Mouse (Mus musculus) small intestine, adult 2 months (tissue): ENCODE data around the gene Rps6ka3. TPM values are rescaled to one million over a fixed set of nuclear protein-coding genes. Genes with fewer than 3 reads are reported as not detected.

Experiments used
- H3K27ac ChIP-seq: fragments of 200-500 bp; 2 replicates; pipeline ENCODE4 v1.5.1; 2012; ENCODE audit warnings: low read depth, low read length, control low read depth, inconsistent platforms; ENCODE audit not compliant: insufficient read depth
- H3K27me3 ChIP-seq: fragments of 200-500 bp; 2 replicates; pipeline ENCODE4 v1.6.1; 2012; ENCODE audit warnings: mild to moderate bottlenecking, moderate library complexity, low read length, inconsistent platforms; ENCODE audit not compliant: control insufficient read depth, insufficient read depth
- H3K36me3 ChIP-seq: fragments of 200-500 bp; 2 replicates; pipeline ENCODE4 v1.6.1; 2012; ENCODE audit warnings: mild to moderate bottlenecking, low read length, control low read depth, inconsistent platforms; ENCODE audit not compliant: control insufficient read depth, insufficient read depth
- H3K4me1 ChIP-seq: fragments of 200-500 bp; 2 replicates; pipeline ENCODE4 v1.6.1; 2012; ENCODE audit warnings: low read length, inconsistent platforms, mixed read lengths; ENCODE audit not compliant: control insufficient read depth, insufficient read depth, insufficient read length
- H3K4me3 ChIP-seq: fragments of 200-500 bp; 2 replicates; pipeline ENCODE4 v1.5.1; 2012; ENCODE audit warnings: low read depth, mild to moderate bottlenecking, control low read depth, inconsistent platforms, low read length, moderate library complexity
- CTCF ChIP-seq: fragments of 200-500 bp; IDR thresholded peaks from 2 replicates; pipeline ENCODE4 v1.5.1; 2012; ENCODE audit warnings: low read depth, mild to moderate bottlenecking, control low read depth, inconsistent platforms, low read length, moderate library complexity, mixed read lengths; ENCODE audit not compliant: insufficient replicate concordance, insufficient read length; ENCODE audit errors: extremely low read depth
- POLR2A ChIP-seq: fragments of 200-500 bp; IDR thresholded peaks from 2 replicates; pipeline ENCODE4 v1.6.1; 2012; ENCODE audit warnings: low read depth, mild to moderate bottlenecking, control low read depth, inconsistent platforms, low read length, moderate library complexity
- WGBS: fragments of 180-500 bp; shearing (Covaris S2); methylation state at CpG from one replicate; pipeline ENCODE4 v1.1.7; 2018; 5-methylcytosine and 5-hydroxymethylcytosine counted together
- polyA plus RNA-seq: library from polyadenylated mRNA; depleted of rRNA; stranded (reverse); fragments of >200 nt; gene quantifications from 2 replicates; pipeline ENCODE4 v1.2.3, GENCODE M21; 2012; rRNA removed

Rps6ka3 gene
- polyA plus RNA-seq, 1 experiment = 7.8 TPM

- Histone ChIP-seq H3K36me3 (0 out of 2 replicates have a peak, but pooled peaks cover 4% of the 10 kb centered on the region), H3K27me3 (no peaks in the 10 kb centered on the region), H3K4me3 (no peak overlapping the region), H3K4me1 (no peaks in the 10 kb centered on the region), H3K27ac (no peak overlapping the region)
- WGBS = 72% methylated on average over 3 of the region's 3 CpGs
- no peak for TF ChIP-seq CTCF
- no peak for TF ChIP-seq POLR2A
Measured at GRCm38 (mm10) chrX:159391239-159391638, 181.1 kb downstream of the Rps6ka3 start.

- Histone ChIP-seq H3K27me3 (no peaks in the 10 kb centered on the region; the same call in 1 of the 2 replicates), H3K36me3 (no peaks in the 10 kb centered on the region), H3K4me3 (no peak overlapping the region), H3K4me1 (no peaks in the 10 kb centered on the region), H3K27ac (no peak overlapping the region)
- WGBS = 18% methylated on average over 4 of the region's 4 CpGs
- TF ChIP-seq CTCF = peak; percentile 31; the same call in 1 of the 2 replicates
- no peak for TF ChIP-seq POLR2A
Measured at GRCm38 (mm10) chrX:159409253-159409652, 199.1 kb downstream of the Rps6ka3 start.

- peaks cover 8% of the 10 kb centered on the region for H3K27me3 ChIP-seq
- peak within 1 kb of the TSS; percentile 59 for H3K4me3 ChIP-seq
- no peaks in the 10 kb centered on the region for H3K36me3 ChIP-seq
- TF ChIP-seq CTCF (no peak), POLR2A (no peak)
- H3K27ac ChIP-seq = no peak within 1 kb of the TSS
- peaks cover 6% of the 10 kb centered on the region; the same call in 1 of the 2 replicates for H3K4me1 ChIP-seq
- 34% methylated on average over 82 of the region's 83 CpGs for WGBS
Measured at GRCm38 (mm10) chrX:159414130-159414828, 204.2 kb downstream of the Rps6ka3 start, which contains the start of gene Map7d2. Gene Map7d2, plus strand, starts transcription at chrX:159414572.

GRCm38 (mm10) chrX:159414829-159415673 is 204.9 kb downstream of the Rps6ka3 start:
- H3K4me3 ChIP-seq = peak overlapping the region; percentile 59
- H3K36me3 ChIP-seq = no peaks in the 10 kb centered on the region
- no peak overlapping the region for H3K27ac ChIP-seq
- TF ChIP-seq CTCF = no peak
- TF ChIP-seq POLR2A = no peak
- WGBS = 15% methylated on average over 59 of the region's 65 CpGs
- peaks cover 8% of the 10 kb centered on the region for H3K27me3 ChIP-seq
- H3K4me1 ChIP-seq = peaks cover 6% of the 10 kb centered on the region; the same call in 1 of the 2 replicates

Other genes with a start within 250 kb of the Rps6ka3 start
- gene Eif1ax, start 161.9 kb downstream of the Rps6ka3 start, polyA plus RNA-seq = 18.7 and 38.6 TPM in 2 replicates
- not detected in 2 replicates for gene Map7d2, start 204.3 kb downstream of the Rps6ka3 start, polyA plus RNA-seq